Mouse (Mus musculus): Measurements from ENCODE around the gene Phf1.

The Phf1 gene

DNA sequence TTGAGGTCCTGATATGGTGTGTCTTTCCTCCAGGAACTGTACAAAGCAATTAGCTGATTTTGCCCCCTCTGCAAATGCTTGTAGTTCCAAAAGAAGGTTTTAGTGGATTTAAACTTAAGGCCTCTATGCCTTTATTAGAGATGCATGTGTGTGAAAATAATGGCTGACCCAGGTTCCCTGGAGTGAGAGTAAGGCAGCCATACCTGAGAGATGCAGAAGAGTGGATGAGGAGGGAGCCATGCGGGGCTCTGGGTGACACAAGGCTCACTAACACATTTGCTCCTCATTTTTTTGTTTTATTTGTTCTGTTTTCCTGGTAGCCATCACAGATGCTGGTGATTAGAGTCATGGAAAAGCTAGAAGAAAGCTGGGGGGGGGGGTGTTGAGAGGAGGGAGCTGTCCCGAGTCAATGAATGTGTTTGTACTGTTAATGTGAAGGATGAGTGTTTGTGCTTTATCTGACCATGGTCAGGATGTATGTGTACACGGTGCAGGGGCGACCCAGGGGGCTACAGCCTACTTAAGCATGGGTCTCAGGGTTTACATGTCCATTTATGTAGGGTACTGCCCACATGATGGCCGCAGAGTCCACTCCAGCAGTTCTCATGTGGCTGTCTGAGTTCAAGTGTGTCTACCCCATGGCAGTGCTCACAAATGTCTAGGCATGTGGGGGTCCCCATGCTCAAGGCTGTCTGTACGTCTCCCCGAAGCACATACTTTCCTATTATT, 17.9 kb downstream of the Phf1 start:
- no peak for DNase-seq (ENCODE audit: low spot score in 2 of 2)

DNA sequence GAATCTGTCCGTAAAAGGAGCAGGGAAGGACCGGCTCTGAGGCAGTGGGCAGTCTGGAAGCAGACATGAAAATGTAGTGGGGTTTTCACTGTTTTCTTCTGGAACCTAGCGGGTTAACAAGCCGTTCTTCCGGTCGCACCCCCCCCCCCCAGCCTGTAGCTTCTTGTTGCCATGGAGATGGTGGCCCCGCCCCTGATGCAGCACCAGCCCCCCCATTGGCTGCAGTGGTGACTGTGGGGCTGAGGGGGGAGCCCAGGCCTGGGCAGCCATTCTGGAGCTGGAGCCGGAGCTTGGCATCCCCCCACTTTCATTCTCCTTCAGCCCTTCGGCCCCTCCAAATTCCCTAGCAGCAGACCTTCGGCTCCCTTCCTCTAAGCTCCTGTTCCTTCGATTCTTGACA, 18.6 kb downstream of the Phf1 start:
- no peak for DNase-seq (ENCODE audit: low spot score in 2 of 2)

DNA sequence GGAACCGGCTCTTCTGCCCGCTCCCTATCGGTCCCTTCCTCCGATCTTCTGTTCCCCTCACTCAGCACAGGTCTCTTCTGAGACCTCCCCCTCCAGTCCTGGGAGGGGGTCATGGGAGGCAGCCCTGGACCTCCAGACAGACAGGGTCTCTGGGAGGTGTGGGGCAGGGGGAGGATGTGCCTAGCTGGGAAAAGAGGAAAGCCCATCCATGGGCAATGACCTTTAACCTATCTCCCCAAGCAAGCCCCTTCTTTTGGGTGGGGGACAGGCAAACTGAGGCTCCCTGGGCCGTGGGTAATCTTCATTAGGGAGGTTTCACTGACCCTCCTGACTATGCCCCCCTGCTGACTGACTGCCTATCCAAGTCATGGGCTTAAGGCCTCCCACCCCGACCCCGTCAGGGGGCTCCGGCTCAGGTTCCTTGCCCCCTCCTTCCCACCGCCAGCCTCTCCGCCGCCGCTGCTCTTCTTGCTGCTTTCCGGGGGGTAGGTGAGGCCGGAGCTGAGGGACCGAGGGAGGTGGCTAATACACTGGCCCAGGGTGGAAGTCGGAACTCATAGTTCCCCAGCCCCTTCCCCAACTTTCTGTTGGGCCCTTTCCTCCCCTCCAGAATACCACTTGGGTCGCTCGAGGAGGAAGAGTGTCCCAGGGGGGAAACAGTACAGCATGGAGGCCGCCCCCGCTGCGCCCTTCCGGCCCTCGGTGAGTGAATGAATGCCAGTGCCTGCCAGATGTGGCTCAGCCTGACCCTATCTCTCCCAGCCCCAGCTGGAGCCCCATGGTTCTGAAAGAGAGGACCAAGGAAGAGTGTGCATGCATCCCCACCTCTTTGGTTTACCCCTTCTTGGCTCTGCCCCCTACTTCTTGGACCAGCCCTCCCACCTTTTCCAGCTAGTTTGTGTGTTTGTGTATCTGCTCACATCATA, 19.4 kb downstream of the Phf1 start:
- no peak for DNase-seq (ENCODE audit: low spot score in 2 of 2)

DNA sequence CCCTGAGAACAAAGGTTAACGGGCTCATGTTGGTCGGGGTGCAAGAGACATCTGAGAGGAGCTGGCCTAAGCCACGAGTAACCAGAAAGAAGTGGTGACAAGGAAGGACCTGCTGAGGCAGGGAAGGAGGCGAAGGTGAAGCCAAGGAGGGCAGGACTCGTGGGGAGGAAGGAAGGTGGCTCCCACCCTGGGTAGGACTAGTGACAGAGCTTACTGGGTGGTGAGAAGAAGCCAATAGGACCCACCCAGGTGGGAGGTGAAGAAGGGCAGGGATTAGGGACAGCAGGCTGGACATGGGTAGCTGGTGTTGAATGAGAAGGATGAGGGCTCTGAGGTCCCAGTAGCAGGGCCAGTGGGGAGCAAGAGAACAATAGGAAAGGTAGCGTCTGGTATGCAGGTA, 20.3 kb downstream of the Phf1 start:
- no peak for DNase-seq (ENCODE audit: low spot score in 2 of 2)

DNA sequence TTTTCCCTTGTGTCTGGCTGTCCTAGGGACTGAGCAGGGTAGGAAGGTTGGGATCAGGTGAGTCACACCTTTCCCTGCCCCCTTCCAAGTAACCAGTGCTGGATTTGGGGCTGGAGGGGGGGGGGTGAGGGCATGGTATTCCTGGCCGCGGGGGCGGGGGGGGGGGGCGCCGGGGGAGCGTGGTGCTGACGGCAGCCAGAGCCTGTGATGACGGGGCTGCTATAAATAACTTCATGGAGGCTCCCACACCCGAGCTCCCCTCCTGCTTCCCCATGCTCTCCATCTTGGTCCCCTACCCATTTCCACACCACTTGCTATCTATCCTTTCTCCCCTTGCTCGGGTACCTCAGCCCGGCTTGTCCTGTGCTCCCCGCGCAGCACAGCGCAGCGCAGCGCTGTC, 20.9 kb downstream of the Phf1 start:
- no peak for DNase-seq (ENCODE audit: low spot score in 2 of 2)

DNA sequence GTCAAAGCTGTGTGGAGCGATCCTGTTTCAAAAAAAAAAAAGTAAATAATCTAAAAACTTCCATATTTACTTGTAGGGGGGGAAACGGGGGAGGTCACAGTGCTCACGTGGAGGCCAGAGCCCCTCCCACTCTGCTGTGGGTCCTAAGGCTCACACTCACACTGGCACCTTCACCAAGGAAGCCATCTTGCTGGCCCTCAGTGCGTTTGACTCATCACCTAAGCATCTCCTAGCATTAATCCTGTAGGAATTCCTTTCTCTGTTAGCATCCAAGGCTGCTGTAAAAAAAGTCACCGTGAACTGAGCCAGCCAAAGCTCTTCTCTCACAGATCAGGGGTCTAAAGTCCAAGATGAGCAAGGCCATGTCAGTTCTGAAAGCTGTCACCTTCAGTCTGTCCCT, 23.5 kb downstream of the Phf1 start:
- no peak for DNase-seq (ENCODE audit: low spot score in 2 of 2)

DNA sequence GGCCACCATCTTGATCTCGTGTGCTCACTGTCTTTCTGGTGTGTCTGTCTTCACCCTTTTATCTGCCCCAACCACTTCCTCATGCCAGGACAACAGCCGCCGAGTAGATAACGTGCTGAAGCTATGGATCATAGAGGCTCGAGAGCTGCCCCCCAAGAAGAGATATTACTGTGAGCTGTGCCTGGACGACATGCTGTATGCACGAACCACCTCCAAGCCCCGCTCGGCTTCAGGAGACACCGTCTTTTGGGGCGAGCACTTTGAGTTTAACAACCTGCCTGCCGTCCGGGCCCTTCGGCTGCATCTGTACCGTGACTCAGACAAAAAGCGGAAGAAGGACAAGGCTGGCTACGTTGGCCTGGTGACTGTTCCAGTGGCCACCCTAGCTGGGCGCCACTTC, 24.0 kb downstream of the Phf1 start:
- DNase-seq (ENCODE audit: low spot score in 2 of 2): no peak

DNA sequence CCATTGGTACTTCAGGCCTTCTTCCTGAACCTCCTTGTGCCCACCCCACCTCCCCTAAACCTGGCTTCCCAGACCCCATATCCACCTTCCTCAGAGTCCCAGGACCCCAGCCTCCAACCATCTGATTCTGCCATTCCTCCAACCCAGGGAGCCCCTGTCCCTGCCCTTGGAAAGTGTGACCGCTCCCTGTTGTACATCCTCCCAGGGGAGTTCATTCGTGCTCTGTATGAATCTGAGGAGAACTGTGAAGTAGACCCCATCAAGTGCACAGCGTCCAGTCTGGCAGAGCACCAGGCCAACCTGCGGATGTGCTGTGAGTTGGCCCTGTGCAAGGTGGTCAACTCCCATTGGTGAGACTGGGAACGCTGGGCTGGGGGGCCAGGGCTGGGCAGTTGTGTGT, 25.0 kb downstream of the Phf1 start:
- no peak for DNase-seq (ENCODE audit: low spot score in 2 of 2)

DNA sequence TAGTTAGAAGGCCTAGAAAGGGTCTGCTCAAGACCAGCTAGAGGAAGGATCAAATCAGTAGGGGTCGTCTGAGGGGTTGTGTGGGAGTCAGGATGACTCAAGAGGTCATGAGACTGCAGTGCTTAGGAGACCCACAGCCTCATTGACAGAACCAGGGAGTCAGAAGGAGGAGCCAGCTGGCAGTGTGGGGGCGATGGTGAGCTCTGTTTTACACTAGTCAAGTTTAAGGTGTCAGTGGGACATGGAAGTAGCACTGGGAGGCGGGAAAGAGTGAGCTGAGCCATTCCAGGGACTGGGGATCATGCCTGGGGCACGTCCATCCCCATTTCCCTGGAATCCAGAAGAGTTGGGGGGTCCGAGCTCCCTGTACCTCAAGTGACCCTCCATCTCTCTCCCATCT, 26.0 kb downstream of the Phf1 start:
- no peak for DNase-seq (ENCODE audit: low spot score in 2 of 2)

DNA sequence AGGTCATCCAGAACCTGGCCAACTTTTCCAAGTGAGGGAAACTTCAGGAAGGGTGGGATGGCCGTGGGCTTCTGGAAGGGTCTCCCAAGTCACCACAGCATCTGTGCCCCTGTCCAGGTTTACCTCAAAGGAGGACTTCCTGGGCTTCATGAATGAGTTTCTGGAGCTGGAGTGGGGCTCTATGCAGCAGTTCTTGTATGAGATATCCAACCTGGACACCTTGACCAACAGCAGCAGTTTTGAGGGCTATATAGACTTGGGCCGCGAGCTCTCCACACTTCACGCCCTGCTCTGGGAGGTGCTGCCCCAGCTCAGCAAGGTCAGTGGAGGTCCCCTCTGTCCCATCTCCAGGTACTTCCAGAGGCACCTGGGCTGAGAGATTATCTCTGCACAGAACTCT, 27.0 kb downstream of the Phf1 start:
- no peak for DNase-seq (ENCODE audit: low spot score in 2 of 2)

DNA sequence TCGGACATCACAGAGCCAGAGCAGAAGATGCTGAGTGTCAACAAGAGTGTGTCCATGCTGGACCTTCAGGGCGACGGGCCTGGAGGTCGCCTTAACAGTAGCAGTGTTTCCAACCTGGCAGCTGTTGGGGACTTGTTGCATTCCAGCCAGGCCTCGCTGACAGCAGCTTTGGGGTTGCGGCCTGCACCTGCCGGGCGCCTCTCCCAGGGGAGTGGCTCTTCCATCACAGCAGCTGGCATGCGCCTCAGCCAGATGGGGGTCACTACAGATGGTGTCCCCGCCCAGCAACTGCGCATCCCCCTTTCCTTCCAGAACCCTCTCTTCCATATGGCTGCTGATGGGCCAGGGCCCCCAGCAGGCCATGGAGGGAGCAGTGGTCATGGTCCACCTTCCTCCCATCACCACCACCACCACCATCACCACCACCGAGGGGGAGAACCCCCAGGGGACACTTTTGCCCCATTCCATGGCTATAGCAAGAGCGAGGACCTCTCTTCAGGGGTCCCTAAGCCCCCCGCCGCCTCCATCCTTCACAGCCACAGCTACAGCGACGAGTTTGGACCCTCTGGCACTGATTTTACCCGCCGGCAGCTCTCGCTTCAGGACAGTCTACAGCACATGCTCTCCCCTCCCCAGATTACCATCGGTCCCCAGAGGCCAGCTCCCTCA, 28.9 kb downstream of the Phf1 start:
- DNase-seq (ENCODE audit: low spot score in 2 of 2): no peak

DNA sequence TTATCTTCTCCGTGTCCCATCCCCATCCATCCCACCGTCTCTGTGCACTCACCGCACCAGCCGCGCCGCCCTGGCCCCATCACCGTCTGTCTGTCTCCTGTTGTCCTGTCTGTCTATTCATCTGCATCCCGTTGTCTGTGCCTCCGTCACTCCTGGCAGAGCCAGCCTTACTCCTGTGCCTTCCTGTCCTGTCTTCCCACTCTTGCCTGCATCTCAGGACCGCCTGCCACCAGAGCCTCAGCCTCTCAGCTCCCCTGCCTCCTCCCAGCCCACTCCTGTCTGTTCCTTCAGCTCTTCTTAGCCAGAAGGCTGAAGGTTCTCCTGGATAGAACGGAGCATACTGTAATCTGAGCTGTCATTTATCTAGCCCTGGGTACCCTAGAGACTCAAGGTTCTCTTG, 34.1 kb downstream of the Phf1 start:
- DNase-seq (ENCODE audit: low spot score in 2 of 2): no peak

DNA sequence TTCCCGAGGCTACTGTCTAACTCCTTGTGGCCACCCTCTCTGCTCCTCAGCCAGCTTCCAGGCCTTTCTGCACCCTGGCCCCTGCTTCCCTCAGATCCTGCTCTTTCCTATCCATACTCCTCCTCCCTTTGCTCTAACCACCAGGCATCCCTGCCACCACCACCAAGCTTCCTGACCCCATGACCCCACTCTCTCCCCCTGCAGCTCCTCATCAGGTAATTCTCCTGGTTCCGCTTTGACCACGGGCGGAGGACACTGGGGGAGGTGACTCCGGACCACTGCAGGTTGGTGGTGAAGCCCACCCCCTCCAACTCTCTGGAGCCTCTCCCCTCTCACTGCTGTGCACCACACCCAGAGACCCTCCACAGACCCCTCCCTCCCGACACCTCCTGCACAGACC, 34.6 kb downstream of the Phf1 start:
- DNase-seq (ENCODE audit: low spot score in 2 of 2): no peak

DNA sequence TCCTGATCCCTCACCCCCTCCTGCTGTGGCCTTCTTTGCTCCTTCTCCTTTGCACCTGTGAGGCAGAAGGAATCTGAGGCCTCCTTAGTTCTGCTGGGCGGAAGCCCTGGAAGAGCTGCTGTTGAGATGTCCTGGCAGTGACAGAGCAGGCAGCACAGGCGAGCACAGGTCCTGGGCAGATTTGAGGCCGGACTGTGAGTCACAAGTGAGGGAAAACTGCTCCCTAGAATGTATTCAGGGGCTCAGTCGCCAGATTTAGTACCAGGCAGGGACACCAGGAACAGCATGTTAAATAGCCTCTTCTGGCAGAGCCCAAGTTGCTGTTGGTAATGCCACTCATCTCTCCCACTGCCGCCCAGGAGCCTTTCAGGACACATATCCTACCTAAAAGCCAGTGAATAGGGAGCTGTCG, 35.4 kb downstream of the Phf1 start:
- no peak for DNase-seq (ENCODE audit: low spot score in 2 of 2)

DNA sequence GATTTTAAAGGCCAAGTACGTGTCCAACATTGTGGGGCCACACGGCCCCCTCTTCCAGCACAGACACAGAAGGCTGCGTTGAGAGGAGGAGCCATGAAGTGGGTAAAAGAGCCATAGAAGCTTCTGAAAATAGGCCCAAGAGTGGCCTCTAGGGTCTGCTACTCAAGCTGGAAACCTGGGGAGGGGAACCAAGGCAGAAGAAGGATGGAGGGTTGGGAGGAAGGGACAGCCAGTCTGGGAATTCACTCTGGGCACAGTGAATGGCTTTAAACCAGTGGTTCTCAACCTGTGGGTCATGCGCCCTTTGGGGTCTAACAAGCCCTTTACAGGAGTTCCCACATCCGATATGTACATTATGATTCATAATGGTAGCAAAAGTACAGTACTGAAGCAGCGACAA, 36.4 kb downstream of the Phf1 start:
- DNase-seq (ENCODE audit: low spot score in 2 of 2): no peak

DNA sequence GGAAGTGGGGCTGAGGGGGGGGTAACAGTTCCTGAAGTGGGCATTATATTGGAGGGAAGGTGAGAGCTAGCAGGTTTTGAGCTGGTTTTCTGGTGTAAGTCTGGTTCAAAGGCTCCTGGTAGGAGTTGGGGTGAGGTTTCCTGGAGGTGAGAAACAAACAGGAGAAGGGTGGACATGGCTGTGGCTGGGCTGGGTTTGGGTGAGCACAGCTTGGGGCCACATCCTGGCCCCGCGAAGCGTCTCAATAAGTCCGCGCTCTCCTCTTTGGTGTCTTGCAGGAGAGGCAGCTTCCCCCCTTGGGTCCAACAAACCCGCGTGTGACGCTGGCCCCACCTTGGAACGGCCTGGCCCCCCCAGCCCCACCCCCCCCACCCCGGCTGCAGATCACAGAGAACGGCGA, 37.4 kb downstream of the Phf1 start:
- no peak for DNase-seq (ENCODE audit: low spot score in 2 of 2)

DNA sequence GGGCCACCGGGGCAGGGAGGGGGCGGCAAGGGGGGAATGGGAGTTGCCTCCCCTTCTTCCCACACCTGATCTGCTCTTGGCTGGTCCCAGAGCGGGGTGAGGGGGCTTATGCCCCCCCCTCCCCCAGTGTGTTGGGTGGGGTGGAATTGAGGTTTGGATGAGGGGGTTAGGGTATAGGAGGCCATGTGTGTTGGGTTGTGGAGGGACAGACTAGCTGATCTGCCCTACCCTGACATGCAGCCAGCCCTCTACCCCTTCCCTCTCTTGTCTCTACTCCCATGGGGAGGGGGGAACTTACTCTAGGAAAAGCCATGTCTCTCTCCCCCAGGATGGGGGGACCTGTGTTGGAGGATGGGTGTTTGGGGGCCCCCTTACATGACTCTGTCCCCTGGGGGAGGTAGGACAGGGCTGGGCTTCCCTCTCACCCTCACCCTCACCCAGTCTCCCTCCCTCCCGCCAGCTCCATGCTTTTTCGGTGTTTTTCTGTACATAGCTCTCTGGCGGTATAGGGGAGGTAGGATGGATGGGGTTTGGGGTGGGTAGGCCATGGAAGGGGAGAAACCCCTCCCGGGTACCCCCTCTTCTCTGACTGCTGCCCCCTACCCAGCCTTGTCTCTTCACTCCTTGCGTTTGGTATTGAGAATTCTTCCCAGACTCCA, 38.5 kb downstream of the Phf1 start:
- no peak for DNase-seq (ENCODE audit: low spot score in 2 of 2)

DNA sequence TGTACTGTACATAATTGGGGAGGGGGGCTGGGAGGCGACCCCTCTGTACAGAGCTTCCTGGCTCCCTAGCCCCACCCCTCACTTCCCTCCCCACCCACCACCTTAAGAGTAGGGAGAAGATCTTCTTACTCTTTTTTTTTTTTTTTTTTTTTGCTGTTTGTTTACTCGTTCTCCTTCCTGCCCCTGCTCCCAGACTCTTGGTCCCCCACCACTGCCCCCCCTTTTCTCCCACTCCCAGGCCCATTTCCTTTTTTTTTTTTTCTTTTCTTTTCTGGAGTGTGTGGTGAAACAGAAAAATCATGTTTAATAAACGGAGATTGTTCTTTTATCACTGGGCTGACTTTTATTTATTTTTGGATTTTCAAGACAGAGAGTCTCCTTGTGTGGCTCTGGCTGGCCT, 39.3 kb downstream of the Phf1 start:
- DNase-seq (ENCODE audit: low spot score in 2 of 2): no peak

DNA sequence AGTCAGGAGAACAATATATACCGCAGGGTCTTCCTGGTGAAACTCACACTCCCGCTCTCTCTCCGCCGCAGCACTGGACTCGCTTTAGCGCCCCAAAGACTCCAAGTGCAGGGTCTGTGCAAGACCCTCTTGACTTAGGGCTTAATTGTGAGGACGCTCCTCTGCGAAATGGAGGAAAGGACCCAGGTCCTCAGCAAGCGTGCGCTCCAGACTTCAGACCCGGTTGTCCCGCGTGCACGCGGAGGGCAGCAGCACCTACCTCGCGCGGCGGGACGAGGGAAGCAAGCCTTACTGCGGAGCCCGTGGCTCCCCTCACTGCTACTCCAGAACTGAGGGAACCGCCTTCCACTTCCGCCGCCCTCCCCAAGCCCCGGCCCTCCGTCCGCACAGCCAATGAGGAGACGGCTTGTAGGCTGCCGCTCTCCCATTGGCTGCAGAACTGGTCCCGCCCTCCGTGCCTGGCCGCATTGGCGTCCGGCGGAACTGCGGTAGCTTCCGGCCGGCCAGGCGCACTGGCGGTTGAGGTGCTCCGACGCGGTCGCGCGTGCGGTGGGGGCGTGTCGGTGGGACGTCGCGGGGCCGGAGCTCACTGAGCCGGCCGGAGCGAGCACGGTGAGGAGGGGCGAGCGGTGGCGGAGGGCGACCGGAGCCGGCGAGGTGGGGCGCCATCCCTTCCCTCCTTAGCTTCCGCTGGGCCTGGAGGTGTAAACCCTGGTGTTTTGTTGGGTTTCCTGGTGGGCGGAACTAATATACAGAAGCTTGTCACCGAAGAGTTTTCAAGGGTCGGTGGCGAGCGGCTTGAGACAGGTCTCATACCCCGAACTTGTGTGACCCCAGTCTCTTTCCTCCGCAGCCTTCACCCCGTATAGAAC, 40.1 kb downstream of the Phf1 start, which contains the start of gene Zbtb9:
TSS of gene Zbtb9 (plus strand) at position 465 of the 872 bp plus-strand sequence.
- DNase-seq (ENCODE audit: low spot score in 2 of 2): peak; percentile 93 to 96

DNA sequence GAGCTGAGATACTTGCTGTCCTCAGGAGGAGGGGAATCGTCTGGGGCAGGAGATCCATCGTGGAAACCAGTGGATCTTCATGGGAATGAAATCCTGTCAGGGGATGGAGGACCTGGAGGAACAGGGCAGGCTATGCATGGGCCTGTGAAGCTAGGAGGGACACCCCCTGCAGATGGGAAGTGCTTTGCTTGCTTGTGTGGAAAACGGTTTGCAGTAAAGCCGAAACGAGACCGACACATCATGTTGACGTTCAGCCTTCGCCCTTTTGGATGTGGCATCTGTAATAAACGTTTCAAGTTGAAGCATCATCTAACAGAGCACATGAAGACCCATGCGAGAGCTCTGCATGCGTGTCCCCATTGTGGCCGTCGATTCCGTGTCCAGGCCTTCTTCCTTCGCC, 41.7 kb downstream of the Phf1 start:
- DNase-seq (ENCODE audit: low spot score in 2 of 2): no peak

DNA sequence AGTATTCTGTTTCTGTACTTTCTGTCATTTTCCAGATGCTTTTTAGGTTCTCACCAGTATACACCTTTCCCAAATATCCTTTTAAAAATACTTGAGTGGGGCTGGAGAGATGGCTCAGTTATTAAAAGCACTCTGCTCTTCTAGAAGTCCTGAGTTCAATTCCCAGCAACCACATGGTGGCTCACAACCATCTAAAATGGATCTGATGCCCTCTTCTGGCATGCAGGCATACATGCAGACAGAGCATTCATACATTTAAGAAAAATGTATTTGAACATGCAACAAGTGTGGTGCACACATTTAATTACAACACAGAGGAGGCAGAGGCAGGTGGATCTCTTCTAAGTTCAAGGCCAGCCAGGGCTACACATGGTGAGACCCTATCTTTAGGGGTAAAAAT, 42.6 kb downstream of the Phf1 start:
- no peak for DNase-seq (ENCODE audit: low spot score in 2 of 2)

All from urinary bladder, postnatal 36 days (tissue).